Mouse (Mus musculus): ENCODE measurements around the gene Cyp2t4. TPM values are rescaled to one million over a fixed set of nuclear protein-coding genes. Genes with fewer than 3 reads are reported as not detected.

Cyp2t4 gene
- polyA plus RNA-seq, 1 experiment from 2014 or later, result not detected

GRCm38 (mm10) chr7:27185986-27186385, 32.5 kb downstream of the Cyp2t4 start:
- no peak overlapping the region for H3K4me2 ChIP-seq (ENCODE audit: low read depth)
- no peak for ATAC-seq (ENCODE audit: insufficient read depth, low FRiP score, low TSS enrichment)

GRCm38 (mm10) chr7:27189271-27189931, 35.9 kb downstream of the Cyp2t4 start:
- Histone ChIP-seq H3K9ac (ENCODE audit: low read length) (no peak overlapping the region), H3K27me3 (ENCODE audit: control insufficient read depth, insufficient read depth, low read length) (no peaks in the 10 kb centered on the region), H3K4me3 (ENCODE audit: low read depth, low read length) (no peak overlapping the region), H3K4me1 (ENCODE audit: control insufficient read depth, insufficient read depth, low read length) (peaks cover under 1% of the 10 kb centered on the region), H3K9me3 (ENCODE audit: control insufficient read depth, low read length) (no peaks in the 10 kb centered on the region), H3K36me3 (ENCODE audit: control insufficient read depth, insufficient read depth, low read length) (peaks cover 68% of the 10 kb centered on the region), H3K27ac (ENCODE audit: low read depth, low read length) (no peak overlapping the region), H3K4me2 (ENCODE audit: low read depth) (no peak overlapping the region)
- 97% methylated on average over 10 of the region's 10 CpGs for WGBS
- ATAC-seq (ENCODE audit: insufficient read depth, low FRiP score, low TSS enrichment), result no peak
- DNase-seq (ENCODE audit: low spot score), result no peak

More at GRCm38 (mm10) chr7:27185986-27186385, 32.5 kb downstream of the Cyp2t4 start:
- H3K27ac ChIP-seq (ENCODE audit: low read depth, low read length), result no peak overlapping the region
- H3K9me3 ChIP-seq (ENCODE audit: control insufficient read depth, low read length), result no peaks in the 10 kb centered on the region
- H3K4me1 ChIP-seq (ENCODE audit: control insufficient read depth, insufficient read depth, low read length), result no peaks in the 10 kb centered on the region
- H3K36me3 ChIP-seq (ENCODE audit: control insufficient read depth, insufficient read depth, low read length), result peaks cover 47% of the 10 kb centered on the region
- 92% methylated on average over 5 of the region's 5 CpGs for WGBS
- no peaks in the 10 kb centered on the region for H3K27me3 ChIP-seq (ENCODE audit: control insufficient read depth, insufficient read depth, low read length)
- no peak overlapping the region for H3K4me3 ChIP-seq (ENCODE audit: low read depth, low read length)
- no peak overlapping the region for H3K9ac ChIP-seq (ENCODE audit: low read length)
- no peak for DNase-seq (ENCODE audit: low spot score)

- Histone ChIP-seq H3K36me3 (ENCODE audit: control insufficient read depth, insufficient read depth, low read length) (peaks cover 46% of the 10 kb centered on the region), H3K9me3 (ENCODE audit: control insufficient read depth, low read length) (no peaks in the 10 kb centered on the region), H3K4me3 (ENCODE audit: low read depth, low read length) (no peak overlapping the region), H3K4me2 (ENCODE audit: low read depth) (no peak overlapping the region), H3K9ac (ENCODE audit: low read length) (no peak overlapping the region), H3K4me1 (ENCODE audit: control insufficient read depth, insufficient read depth, low read length) (peaks cover 4% of the 10 kb centered on the region), H3K27ac (ENCODE audit: low read depth, low read length) (no peak overlapping the region), H3K27me3 (ENCODE audit: control insufficient read depth, insufficient read depth, low read length) (no peaks in the 10 kb centered on the region)
- 95% methylated on average over 5 of the region's 5 CpGs for WGBS
- no peak for ATAC-seq (ENCODE audit: insufficient read depth, low FRiP score, low TSS enrichment)
- DNase-seq (ENCODE audit: low spot score), result no peak
Measured at GRCm38 (mm10) chr7:27192434-27192833, 38.9 kb downstream of the Cyp2t4 start.

- Histone ChIP-seq H3K36me3 (ENCODE audit: control insufficient read depth, insufficient read depth, low read length) (peaks cover 42% of the 10 kb centered on the region), H3K4me1 (ENCODE audit: control insufficient read depth, insufficient read depth, low read length) (peaks cover 4% of the 10 kb centered on the region), H3K9me3 (ENCODE audit: control insufficient read depth, low read length) (no peaks in the 10 kb centered on the region), H3K4me3 (ENCODE audit: low read depth, low read length) (no peak overlapping the region), H3K4me2 (ENCODE audit: low read depth) (no peak overlapping the region), H3K27me3 (ENCODE audit: control insufficient read depth, insufficient read depth, low read length) (no peaks in the 10 kb centered on the region), H3K27ac (ENCODE audit: low read depth, low read length) (no peak overlapping the region), H3K9ac (ENCODE audit: low read length) (no peak overlapping the region)
- 87% methylated on average over 4 of the region's 4 CpGs for WGBS
- ATAC-seq (ENCODE audit: insufficient read depth, low FRiP score, low TSS enrichment), result no peak
- no peak for DNase-seq (ENCODE audit: low spot score)
Measured at GRCm38 (mm10) chr7:27193731-27194130, 40.2 kb downstream of the Cyp2t4 start.

- Histone ChIP-seq H3K9ac (ENCODE audit: low read length) (peak within 1 kb of the TSS; percentile 77), H3K4me2 (ENCODE audit: low read depth) (peak within 1 kb of the TSS; percentile 77), H3K27ac (ENCODE audit: low read depth, low read length) (peak within 1 kb of the TSS; percentile 93), H3K9me3 (ENCODE audit: control insufficient read depth, low read length) (no peaks in the 10 kb centered on the region), H3K4me3 (ENCODE audit: low read depth, low read length) (peak within 1 kb of the TSS; percentile 63), H3K27me3 (ENCODE audit: control insufficient read depth, insufficient read depth, low read length) (no peaks in the 10 kb centered on the region), H3K4me1 (ENCODE audit: control insufficient read depth, insufficient read depth, low read length) (peaks cover 4% of the 10 kb centered on the region), H3K36me3 (ENCODE audit: control insufficient read depth, insufficient read depth, low read length) (peaks cover 21% of the 10 kb centered on the region)
- ATAC-seq (ENCODE audit: insufficient read depth, low FRiP score, low TSS enrichment) (peak; percentile 99), DNase-seq (ENCODE audit: low spot score) (peak; percentile 94)
- WGBS, result under 1% methylated on average over 64 of the region's 64 CpGs
Measured at GRCm38 (mm10) chr7:27195681-27196611, 42.4 kb downstream of the Cyp2t4 start, which contains the start of the genes BC024978 and Snrpa. Gene BC024978, plus strand, starts transcription at chr7:27195781. Gene Snrpa, minus strand, starts transcription at chr7:27196271.

GRCm38 (mm10) chr7:27197136-27197535, 43.6 kb downstream of the Cyp2t4 start:
- Histone ChIP-seq H3K4me2 (ENCODE audit: low read depth) (no peak overlapping the region), H3K27me3 (ENCODE audit: control insufficient read depth, insufficient read depth, low read length) (no peaks in the 10 kb centered on the region), H3K4me3 (ENCODE audit: low read depth, low read length) (no peak overlapping the region), H3K9ac (ENCODE audit: low read length) (no peak overlapping the region), H3K9me3 (ENCODE audit: control insufficient read depth, low read length) (no peaks in the 10 kb centered on the region), H3K4me1 (ENCODE audit: control insufficient read depth, insufficient read depth, low read length) (peaks cover 4% of the 10 kb centered on the region), H3K27ac (ENCODE audit: low read depth, low read length) (no peak overlapping the region), H3K36me3 (ENCODE audit: control insufficient read depth, insufficient read depth, low read length) (peaks cover 9% of the 10 kb centered on the region)
- ATAC-seq (ENCODE audit: insufficient read depth, low FRiP score, low TSS enrichment) (no peak), DNase-seq (ENCODE audit: low spot score) (no peak)
- WGBS, result 89% methylated on average over 3 of the region's 3 CpGs

GRCm38 (mm10) chr7:27197634-27198033, 44.1 kb downstream of the Cyp2t4 start:
- Histone ChIP-seq H3K36me3 (ENCODE audit: control insufficient read depth, insufficient read depth, low read length) (peaks cover 4% of the 10 kb centered on the region), H3K9me3 (ENCODE audit: control insufficient read depth, low read length) (no peaks in the 10 kb centered on the region), H3K4me1 (ENCODE audit: control insufficient read depth, insufficient read depth, low read length) (peaks cover 4% of the 10 kb centered on the region), H3K4me2 (ENCODE audit: low read depth) (no peak overlapping the region), H3K27me3 (ENCODE audit: control insufficient read depth, insufficient read depth, low read length) (no peaks in the 10 kb centered on the region), H3K9ac (ENCODE audit: low read length) (no peak overlapping the region), H3K27ac (ENCODE audit: low read depth, low read length) (no peak overlapping the region), H3K4me3 (ENCODE audit: low read depth, low read length) (no peak overlapping the region)
- DNase-seq (ENCODE audit: low spot score), result no peak
- 90% methylated on average over 8 of the region's 8 CpGs for WGBS
- ATAC-seq (ENCODE audit: insufficient read depth, low FRiP score, low TSS enrichment), result no peak

- Histone ChIP-seq H3K9me3 (ENCODE audit: control insufficient read depth, low read length) (no peaks in the 10 kb centered on the region), H3K4me3 (ENCODE audit: low read depth, low read length) (no peak overlapping the region), H3K36me3 (ENCODE audit: control insufficient read depth, insufficient read depth, low read length) (no peaks in the 10 kb centered on the region), H3K27ac (ENCODE audit: low read depth, low read length) (no peak overlapping the region), H3K4me1 (ENCODE audit: control insufficient read depth, insufficient read depth, low read length) (peaks cover 4% of the 10 kb centered on the region), H3K4me2 (ENCODE audit: low read depth) (no peak overlapping the region), H3K27me3 (ENCODE audit: control insufficient read depth, insufficient read depth, low read length) (no peaks in the 10 kb centered on the region), H3K9ac (ENCODE audit: low read length) (no peak overlapping the region)
- DNase-seq (ENCODE audit: low spot score) (no peak), ATAC-seq (ENCODE audit: insufficient read depth, low FRiP score, low TSS enrichment) (no peak)
Measured at GRCm38 (mm10) chr7:27198355-27198754, 44.8 kb downstream of the Cyp2t4 start.

Measured in neural tube, embryonic 11.5 days (tissue).